Mouse (Mus musculus): Measurements from ENCODE around the gene Gm31571. TPM values are rescaled to one million over a fixed set of nuclear protein-coding genes. Genes with fewer than 3 reads are reported as not detected.

Gene Gm31571
- not detected in 2 replicates for polyA plus RNA-seq (2012; ENCODE audit: low replicate concordance)

DNA sequence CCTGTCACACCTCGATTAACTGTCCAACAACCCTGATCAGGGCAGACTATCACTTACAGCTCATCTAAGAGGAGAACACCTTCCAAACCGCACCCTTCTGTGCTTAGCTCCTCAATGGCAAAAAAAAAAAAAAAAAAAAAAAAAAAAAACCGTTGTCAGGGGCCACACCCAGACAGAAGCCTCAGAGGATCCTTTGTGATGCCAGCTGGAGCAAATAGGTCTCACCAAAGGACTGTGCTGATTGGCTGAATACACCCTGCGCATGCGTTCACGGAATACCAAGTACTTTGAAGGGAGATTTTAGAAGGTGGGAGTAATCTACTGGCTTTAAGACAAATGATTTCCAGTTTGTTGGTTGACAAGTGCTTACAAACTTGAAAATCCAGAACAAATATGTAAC is at the start of gene Gm31571:
TSS of gene Gm31571 (minus strand) at position 101 of the 400 bp plus-strand sequence.

All from hematopoietic multipotent progenitor cell, adult 10-12 weeks (in vitro differentiated cells).